Mouse (Mus musculus): Measurements from ENCODE around the gene Zdhhc18. TPM values are rescaled to one million over a fixed set of nuclear protein-coding genes. Genes with fewer than 3 reads are reported as not detected.

Gene Zdhhc18
- polyA plus RNA-seq, 1 experiment from 2014 or later = 3.1 TPM

DNA sequence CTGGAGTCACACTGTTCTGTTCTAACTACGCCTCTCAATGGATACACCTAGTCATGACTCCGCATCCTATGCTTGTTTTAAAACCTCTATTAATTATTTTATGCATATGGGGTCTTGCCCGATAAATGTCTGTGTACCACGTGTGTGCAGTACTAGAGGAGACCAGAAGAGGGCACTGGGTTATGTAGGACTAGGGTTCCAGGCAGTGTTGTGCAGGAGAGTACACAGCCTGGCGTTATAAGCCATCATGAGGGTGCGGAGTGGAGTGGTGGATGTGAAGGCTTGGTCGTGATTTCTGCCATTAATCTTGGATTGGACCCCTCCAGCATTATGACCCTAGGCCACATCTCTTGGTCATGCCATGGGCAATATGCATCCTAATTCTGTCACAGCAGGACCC lies 37.5 kb downstream of the Zdhhc18 start:
- DNase-seq (ENCODE audit: low spot score) (no peak), ATAC-seq (replicated peaks; ENCODE audit: low FRiP score) (no peak)
- H3K4me3 ChIP-seq (ENCODE audit: low read depth, low read length) = no peak overlapping the region
- WGBS = 91% methylated on average over 7 of the region's 7 CpGs
- H3K9me3 ChIP-seq (ENCODE audit: control insufficient read depth, low read length) = 0 out of 2 replicates have a peak, but pooled peaks cover 3% of the 10 kb centered on the region
- no peak overlapping the region for H3K4me2 ChIP-seq
- no peaks in the 10 kb centered on the region for H3K27me3 ChIP-seq (replicated peaks; ENCODE audit: control insufficient read depth, insufficient read depth, low read length)
- no peak overlapping the region for H3K9ac ChIP-seq (ENCODE audit: low read depth, low read length)
- H3K36me3 ChIP-seq (ENCODE audit: control insufficient read depth, insufficient read depth, low read length) = peaks cover 17% of the 10 kb centered on the region
- H3K4me1 ChIP-seq (replicated peaks; ENCODE audit: control insufficient read depth, insufficient read depth, low read length) = no peaks in the 10 kb centered on the region
- H3K27ac ChIP-seq (ENCODE audit: low read depth, low read length) = no peak overlapping the region

DNA sequence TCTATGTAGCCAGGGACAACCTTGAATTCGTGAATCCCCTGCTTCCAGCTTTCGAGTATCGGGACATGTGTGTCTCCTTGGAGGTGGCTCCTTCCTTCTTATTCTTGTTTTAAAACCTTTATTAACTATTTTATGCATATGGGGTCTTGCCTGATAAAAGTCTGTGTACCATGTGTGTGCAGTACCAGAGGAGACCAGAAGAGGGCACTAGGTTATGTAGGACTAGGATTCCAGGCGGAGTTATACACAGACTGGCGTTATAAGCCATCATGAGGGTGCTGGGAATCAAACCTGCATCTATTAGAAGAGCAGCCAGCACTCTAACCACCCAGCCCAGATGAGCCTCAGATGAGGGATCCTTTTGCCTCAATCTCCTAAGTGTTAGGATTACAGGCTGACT lies 38.1 kb downstream of the Zdhhc18 start:
- peaks cover 17% of the 10 kb centered on the region for H3K36me3 ChIP-seq (ENCODE audit: control insufficient read depth, insufficient read depth, low read length)
- WGBS = 96% methylated on average over 5 of the region's 5 CpGs

DNA sequence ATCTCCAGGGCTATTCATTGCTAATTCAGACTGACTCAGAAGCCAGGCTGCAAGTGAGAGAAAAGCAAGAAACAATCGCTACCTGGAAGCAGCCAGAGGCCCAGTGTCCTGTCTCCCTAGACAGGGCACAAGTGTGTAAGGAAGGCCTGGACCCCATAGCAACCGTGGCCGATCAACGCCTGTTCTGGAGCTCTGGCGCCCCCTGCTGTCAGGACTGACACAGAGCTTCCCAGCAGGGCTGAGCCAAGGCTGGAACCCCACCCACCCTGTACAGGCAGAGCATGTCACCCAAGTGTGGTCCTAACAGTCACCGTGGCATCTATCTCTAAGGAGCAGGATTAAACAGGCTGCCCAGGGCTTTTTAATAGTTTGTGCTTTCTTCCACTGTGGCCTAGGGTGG lies 40.2 kb downstream of the Zdhhc18 start:
- Histone ChIP-seq H3K4me2 (no peak overlapping the region), H3K27ac (ENCODE audit: low read depth, low read length) (no peak overlapping the region), H3K36me3 (ENCODE audit: control insufficient read depth, insufficient read depth, low read length) (peaks cover 15% of the 10 kb centered on the region), H3K27me3 (replicated peaks; ENCODE audit: control insufficient read depth, insufficient read depth, low read length) (no peaks in the 10 kb centered on the region), H3K9ac (ENCODE audit: low read depth, low read length) (no peak overlapping the region), H3K9me3 (ENCODE audit: control insufficient read depth, low read length) (0 out of 2 replicates have a peak, but pooled peaks cover 3% of the 10 kb centered on the region), H3K4me1 (replicated peaks; ENCODE audit: control insufficient read depth, insufficient read depth, low read length) (no peaks in the 10 kb centered on the region), H3K4me3 (ENCODE audit: low read depth, low read length) (no peak overlapping the region)
- DNase-seq (ENCODE audit: low spot score) = peak; percentile 79
- peak; percentile 75 for ATAC-seq (replicated peaks; ENCODE audit: low FRiP score)
- WGBS = 16% methylated on average over 6 of the region's 6 CpGs

More for the DNA sequence above, 38.1 kb downstream of the Zdhhc18 start:
- Histone ChIP-seq H3K4me1 (replicated peaks; ENCODE audit: control insufficient read depth, insufficient read depth, low read length) (no peaks in the 10 kb centered on the region), H3K4me2 (no peak overlapping the region), H3K9ac (ENCODE audit: low read depth, low read length) (no peak overlapping the region), H3K27me3 (replicated peaks; ENCODE audit: control insufficient read depth, insufficient read depth, low read length) (no peaks in the 10 kb centered on the region), H3K4me3 (ENCODE audit: low read depth, low read length) (no peak overlapping the region), H3K27ac (ENCODE audit: low read depth, low read length) (no peak overlapping the region), H3K9me3 (ENCODE audit: control insufficient read depth, low read length) (0 out of 2 replicates have a peak, but pooled peaks cover 3% of the 10 kb centered on the region)
- ATAC-seq (replicated peaks; ENCODE audit: low FRiP score) = no peak
- no peak for DNase-seq (ENCODE audit: low spot score)

DNA sequence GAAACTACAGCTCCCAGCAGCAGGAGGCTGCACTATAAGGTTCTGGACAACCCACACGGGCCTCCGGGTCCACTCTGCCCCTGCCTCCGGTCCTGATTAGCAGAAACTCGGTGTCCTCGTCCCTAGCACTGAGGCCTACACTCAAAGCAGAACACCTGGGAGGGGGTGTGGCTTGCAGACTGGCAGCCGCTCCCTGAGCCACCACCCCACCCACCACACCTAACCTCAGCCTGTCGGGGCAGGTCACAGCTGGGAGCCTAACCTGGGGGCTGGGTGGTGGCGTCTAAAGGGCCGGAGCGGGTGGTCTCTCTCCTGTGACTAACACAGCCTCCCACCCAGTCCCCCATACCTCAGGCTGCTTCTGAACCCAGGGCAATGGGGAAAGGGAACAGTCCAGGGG lies 42.7 kb downstream of the Zdhhc18 start:
- no peak overlapping the region for H3K4me2 ChIP-seq
- H3K27me3 ChIP-seq (replicated peaks; ENCODE audit: control insufficient read depth, insufficient read depth, low read length) = peaks cover 3% of the 10 kb centered on the region
- no peak overlapping the region for H3K27ac ChIP-seq (ENCODE audit: low read depth, low read length)
- 0 out of 2 replicates have a peak, but pooled peaks cover 3% of the 10 kb centered on the region for H3K9me3 ChIP-seq (ENCODE audit: control insufficient read depth, low read length)
- peaks cover 7% of the 10 kb centered on the region for H3K36me3 ChIP-seq (ENCODE audit: control insufficient read depth, insufficient read depth, low read length)
- no peak overlapping the region for H3K4me3 ChIP-seq (ENCODE audit: low read depth, low read length)
- no peak overlapping the region for H3K9ac ChIP-seq (ENCODE audit: low read depth, low read length)
- 79% methylated on average over 10 of the region's 10 CpGs for WGBS
- no peak for ATAC-seq (replicated peaks; ENCODE audit: low FRiP score)
- DNase-seq (ENCODE audit: low spot score) = no peak
- no peaks in the 10 kb centered on the region; the same call in 1 of the 2 replicates for H3K4me1 ChIP-seq (replicated peaks; ENCODE audit: control insufficient read depth, insufficient read depth, low read length)

DNA sequence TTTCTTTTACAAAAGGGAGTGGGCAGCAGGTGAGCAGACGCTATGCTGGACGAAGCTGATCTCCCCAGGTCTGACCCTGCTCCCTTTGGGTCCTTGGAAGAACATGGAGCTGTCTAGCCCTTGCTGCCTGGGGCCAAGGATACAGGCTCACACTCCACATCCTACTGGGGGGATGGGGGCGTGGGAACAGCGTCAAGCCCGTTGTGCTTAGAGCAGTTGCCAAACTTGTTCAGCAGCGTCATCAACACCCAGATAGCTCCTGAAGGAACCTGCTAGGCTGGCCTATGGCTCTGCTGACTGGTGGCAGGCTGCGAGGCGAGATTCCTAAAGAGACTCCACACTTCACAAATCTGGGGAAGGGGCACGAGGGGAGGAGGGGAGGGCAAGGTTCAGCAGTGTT lies 44.6 kb downstream of the Zdhhc18 start:
- Histone ChIP-seq H3K4me2 (no peak overlapping the region), H3K27ac (ENCODE audit: low read depth, low read length) (no peak overlapping the region), H3K9ac (ENCODE audit: low read depth, low read length) (no peak overlapping the region), H3K4me3 (ENCODE audit: low read depth, low read length) (no peak overlapping the region), H3K36me3 (ENCODE audit: control insufficient read depth, insufficient read depth, low read length) (peaks cover 3% of the 10 kb centered on the region; the same call in 1 of the 2 replicates), H3K27me3 (replicated peaks; ENCODE audit: control insufficient read depth, insufficient read depth, low read length) (peaks cover 18% of the 10 kb centered on the region), H3K9me3 (ENCODE audit: control insufficient read depth, low read length) (no peaks in the 10 kb centered on the region), H3K4me1 (replicated peaks; ENCODE audit: control insufficient read depth, insufficient read depth, low read length) (peaks cover 8% of the 10 kb centered on the region)
- no peak for ATAC-seq (replicated peaks; ENCODE audit: low FRiP score)
- WGBS = 68% methylated on average over 9 of the region's 9 CpGs
- no peak for DNase-seq (ENCODE audit: low spot score)

DNA sequence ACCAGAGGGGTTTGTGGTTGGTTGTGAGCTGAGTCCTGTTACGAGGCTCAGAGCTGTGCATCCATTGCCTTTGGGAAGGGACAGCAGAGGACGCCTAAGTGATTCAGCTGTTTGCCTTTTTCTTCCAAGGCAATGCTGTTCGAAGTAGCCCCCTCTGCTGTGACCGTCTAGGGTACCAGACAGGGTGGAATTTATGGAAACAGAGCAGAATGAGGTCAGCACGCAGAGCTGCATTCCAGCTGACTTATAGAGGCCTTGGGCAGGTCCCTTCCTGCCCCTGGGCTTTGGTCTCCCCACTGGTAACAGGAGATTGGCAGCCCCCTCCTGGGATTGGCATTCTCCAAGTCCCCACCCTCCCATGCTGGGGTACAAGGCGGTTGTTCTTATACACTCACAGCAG lies 45.1 kb downstream of the Zdhhc18 start:
- WGBS = 78% methylated on average over 6 of the region's 6 CpGs
- ATAC-seq (replicated peaks; ENCODE audit: low FRiP score) = no peak

DNA sequence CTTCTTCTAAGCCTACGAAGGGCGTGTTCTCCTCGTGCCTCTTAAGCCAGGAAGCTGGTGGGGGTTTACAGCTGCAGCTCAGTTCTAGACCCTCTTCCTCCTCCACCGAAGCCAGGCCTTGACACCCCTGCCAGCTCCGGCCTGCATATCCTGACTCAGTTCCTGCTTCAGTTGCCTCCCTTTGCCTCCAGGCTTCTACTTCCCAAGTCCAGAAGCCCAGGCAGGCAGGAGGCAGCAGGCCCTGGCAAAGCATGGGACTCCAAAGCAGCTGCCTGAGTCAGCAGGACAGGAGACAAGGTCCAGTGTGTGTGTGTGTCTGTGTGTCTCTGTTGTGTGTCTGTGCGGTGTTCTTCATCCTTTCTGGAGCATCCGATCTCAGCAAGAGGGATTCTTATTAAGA lies 45.8 kb downstream of the Zdhhc18 start:
- no peak for DNase-seq (ENCODE audit: low spot score)
- Histone ChIP-seq H3K9me3 (ENCODE audit: control insufficient read depth, low read length) (no peaks in the 10 kb centered on the region), H3K4me1 (replicated peaks; ENCODE audit: control insufficient read depth, insufficient read depth, low read length) (peaks cover 20% of the 10 kb centered on the region), H3K9ac (ENCODE audit: low read depth, low read length) (no peak overlapping the region), H3K4me3 (ENCODE audit: low read depth, low read length) (no peak overlapping the region), H3K27me3 (replicated peaks; ENCODE audit: control insufficient read depth, insufficient read depth, low read length) (peaks cover 30% of the 10 kb centered on the region), H3K36me3 (ENCODE audit: control insufficient read depth, insufficient read depth, low read length) (peaks cover 3% of the 10 kb centered on the region; the same call in 1 of the 2 replicates), H3K27ac (ENCODE audit: low read depth, low read length) (no peak overlapping the region), H3K4me2 (no peak overlapping the region)
- WGBS = 69% methylated on average over 7 of the region's 7 CpGs
- ATAC-seq (replicated peaks; ENCODE audit: low FRiP score) = no peak

More for the DNA sequence above, 45.1 kb downstream of the Zdhhc18 start:
- peaks cover 3% of the 10 kb centered on the region; the same call in 1 of the 2 replicates for H3K36me3 ChIP-seq (ENCODE audit: control insufficient read depth, insufficient read depth, low read length)
- no peak overlapping the region for H3K4me3 ChIP-seq (ENCODE audit: low read depth, low read length)
- peaks cover 23% of the 10 kb centered on the region for H3K27me3 ChIP-seq (replicated peaks; ENCODE audit: control insufficient read depth, insufficient read depth, low read length)
- no peak for DNase-seq (ENCODE audit: low spot score)
- no peaks in the 10 kb centered on the region for H3K9me3 ChIP-seq (ENCODE audit: control insufficient read depth, low read length)
- no peak overlapping the region for H3K9ac ChIP-seq (ENCODE audit: low read depth, low read length)
- no peak overlapping the region for H3K27ac ChIP-seq (ENCODE audit: low read depth, low read length)
- peaks cover 13% of the 10 kb centered on the region for H3K4me1 ChIP-seq (replicated peaks; ENCODE audit: control insufficient read depth, insufficient read depth, low read length)
- H3K4me2 ChIP-seq = no peak overlapping the region

DNA sequence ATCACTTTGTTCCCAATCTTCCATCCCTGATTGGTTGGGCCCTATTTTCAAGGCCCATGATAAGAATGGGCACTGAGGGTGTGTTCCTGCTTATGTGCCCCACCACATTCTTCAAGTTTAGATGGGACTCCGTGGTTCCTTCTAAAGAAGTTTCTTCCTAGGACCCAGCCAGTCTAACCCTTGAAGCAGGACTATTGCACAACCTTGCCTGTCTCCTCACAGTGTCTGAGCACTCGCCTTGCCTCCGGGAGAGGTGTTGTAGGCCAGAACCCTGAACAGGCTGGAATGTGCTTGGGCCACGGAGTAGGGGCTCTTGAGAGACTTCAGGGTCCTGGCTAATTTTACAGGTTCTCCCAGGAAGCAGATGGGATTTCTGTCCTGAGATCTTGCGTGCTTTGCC lies 46.9 kb downstream of the Zdhhc18 start:
- peaks cover 39% of the 10 kb centered on the region for H3K27me3 ChIP-seq (replicated peaks; ENCODE audit: control insufficient read depth, insufficient read depth, low read length)
- ATAC-seq (replicated peaks; ENCODE audit: low FRiP score) (no peak), DNase-seq (ENCODE audit: low spot score) (no peak)
- H3K4me3 ChIP-seq (ENCODE audit: low read depth, low read length) = no peak overlapping the region
- H3K27ac ChIP-seq (ENCODE audit: low read depth, low read length) = no peak overlapping the region
- H3K9ac ChIP-seq (ENCODE audit: low read depth, low read length) = no peak overlapping the region
- H3K4me2 ChIP-seq = no peak overlapping the region
- H3K36me3 ChIP-seq (ENCODE audit: control insufficient read depth, insufficient read depth, low read length) = peaks cover 3% of the 10 kb centered on the region; the same call in 1 of the 2 replicates
- WGBS = 83% methylated on average over 5 of the region's 5 CpGs
- H3K4me1 ChIP-seq (replicated peaks; ENCODE audit: control insufficient read depth, insufficient read depth, low read length) = peaks cover 24% of the 10 kb centered on the region
- no peaks in the 10 kb centered on the region for H3K9me3 ChIP-seq (ENCODE audit: control insufficient read depth, low read length)

DNA sequence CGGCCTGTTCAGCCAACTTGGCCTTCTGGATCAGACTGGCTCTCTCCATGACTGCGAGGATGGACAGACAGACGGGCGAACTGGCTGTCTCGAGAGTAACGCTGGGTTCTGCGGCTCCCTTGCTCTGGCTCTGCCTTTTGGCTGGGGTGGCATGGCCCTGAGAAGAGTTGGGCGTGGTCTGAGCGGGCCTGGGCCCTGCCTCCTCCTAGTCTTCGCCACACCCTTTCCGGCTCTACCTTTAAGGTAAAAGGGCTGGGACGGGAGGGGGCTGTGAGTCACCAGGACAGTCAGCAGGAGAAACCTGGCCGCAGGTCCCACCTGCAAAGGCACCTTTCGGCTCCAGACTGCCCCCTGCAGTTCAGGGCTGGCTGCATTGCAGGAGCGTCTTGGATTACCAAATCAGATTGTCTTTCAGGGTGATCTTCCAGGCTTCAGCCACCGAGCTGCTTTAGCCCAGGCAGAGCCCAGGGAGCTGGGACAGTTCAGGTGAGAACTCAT lies 48.2 kb downstream of the Zdhhc18 start, which contains the start of gene Sfn:
Gene Sfn (minus strand): TSS at position 448 of the 498 bp plus-strand sequence.
- H3K9me3 ChIP-seq (ENCODE audit: control insufficient read depth, low read length) = no peaks in the 10 kb centered on the region
- peak within 1 kb of the TSS; percentile 64 for H3K4me2 ChIP-seq
- peaks cover 24% of the 10 kb centered on the region for H3K4me1 ChIP-seq (replicated peaks; ENCODE audit: control insufficient read depth, insufficient read depth, low read length)
- DNase-seq (ENCODE audit: low spot score) (no peak), ATAC-seq (replicated peaks; ENCODE audit: low FRiP score) (no peak)
- peaks cover 3% of the 10 kb centered on the region; the same call in 1 of the 2 replicates for H3K36me3 ChIP-seq (ENCODE audit: control insufficient read depth, insufficient read depth, low read length)
- H3K27ac ChIP-seq (ENCODE audit: low read depth, low read length) = no peak within 1 kb of the TSS
- WGBS = 2% methylated on average over 16 of the region's 16 CpGs
- H3K27me3 ChIP-seq (replicated peaks; ENCODE audit: control insufficient read depth, insufficient read depth, low read length) = peaks cover 39% of the 10 kb centered on the region
- peak within 1 kb of the TSS; percentile 33 for H3K4me3 ChIP-seq (ENCODE audit: low read depth, low read length)
- peak within 1 kb of the TSS; percentile 26; the same call in 1 of the 2 replicates for H3K9ac ChIP-seq (ENCODE audit: low read depth, low read length)

All from liver, embryonic 11.5 days (tissue).